Mouse (Mus musculus) liver, embryonic 14.5 days (tissue): Measurements from ENCODE around the gene Des.

Experiments used
- CTCF ChIP-seq: IDR thresholded peaks from 2 replicates; pipeline ENCODE4 v1.5.1; 2016; ENCODE audit warnings: antibody characterized with exemption, low read depth, control low read depth
- EP300 ChIP-seq: IDR thresholded peaks from 2 replicates; pipeline ENCODE4 v1.6.1; 2016; ENCODE audit warnings: antibody characterized with exemption, low read depth

DNA sequence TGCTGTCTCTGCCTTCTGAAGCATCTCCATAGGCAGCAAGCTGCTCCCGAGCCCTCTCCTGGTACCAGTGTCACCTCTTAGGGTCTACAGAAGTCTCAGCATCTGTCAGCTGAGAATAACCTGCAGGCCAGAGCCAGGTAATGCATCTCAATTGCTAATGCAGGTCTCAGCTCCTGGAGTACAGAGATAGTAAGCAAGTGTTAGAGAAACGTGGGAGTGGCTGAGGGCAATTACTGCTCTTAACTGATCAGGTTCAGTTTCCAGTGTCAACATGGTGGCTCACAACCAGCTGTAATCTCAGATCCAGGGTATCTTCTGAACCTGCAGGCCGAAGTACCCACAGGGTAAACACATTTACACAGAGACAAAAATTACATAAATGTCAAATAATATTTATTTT lies 23.7 kb upstream of the Des start:
- TF ChIP-seq CTCF: no peak
- TF ChIP-seq EP300: no peak
